Mouse (Mus musculus) ES-E14 (cell line): ENCODE measurements around the gene Nek8. TPM values are rescaled to one million over a fixed set of nuclear protein-coding genes. Genes with fewer than 3 reads are reported as not detected.

Source experiments
- DNase-seq: peaks from one replicate; pipeline ENCODE4 v3.0.0-alpha.2; 2013; ENCODE audit warnings: low read depth, low spot score
- H3K27ac ChIP-seq: 2 replicates; pipeline ENCODE4 v1.5.1; 2012; ENCODE audit warnings: low read depth, mild to moderate bottlenecking, low read length, moderate library complexity, mixed read lengths; ENCODE audit not compliant: poor library complexity, insufficient read depth, severe bottlenecking
- H3K36me3 ChIP-seq: 2 replicates; pipeline ENCODE4 v1.6.1; 2012; ENCODE audit warnings: mild to moderate bottlenecking, low read length, moderate library complexity, mixed read lengths; ENCODE audit not compliant: control insufficient read depth, poor library complexity, insufficient read depth, severe bottlenecking
- H3K4me1 ChIP-seq, 2 experiments: fragments of 150-350 bp in 1 of 2; sonication (generic) in 1 of 2; 2 replicates each; pipeline ENCODE4 v1.6.1; 2012; ENCODE audit warnings: low read length in 2 of 2, mild to moderate bottlenecking in 1 of 2, mixed read lengths in 1 of 2; ENCODE audit not compliant: control insufficient read depth in 2 of 2, insufficient read depth in 2 of 2, poor library complexity in 1 of 2
- H3K4me3 ChIP-seq, 2 experiments: fragments of 150-350 bp in 1 of 2; sonication (generic) in 1 of 2; 2 replicates each; pipeline ENCODE4 v1.5.1; 2012; ENCODE audit warnings: low read length in 2 of 2, low read depth in 1 of 2, mild to moderate bottlenecking in 1 of 2, mixed read lengths in 1 of 2; ENCODE audit not compliant: insufficient read depth in 1 of 2, poor library complexity in 1 of 2, severe bottlenecking in 1 of 2
- H3K9ac ChIP-seq: 2 replicates; pipeline ENCODE4 v1.6.1; 2012; ENCODE audit warnings: low read depth, mild to moderate bottlenecking, low read length, mixed read lengths; ENCODE audit not compliant: poor library complexity, insufficient read depth, severe bottlenecking
- H3K9me3 ChIP-seq: fragments of 150-350 bp; sonication (generic); 2 replicates; pipeline ENCODE4 v1.6.1; 2012; ENCODE audit warnings: low read depth, mild to moderate bottlenecking, low read length; ENCODE audit not compliant: control insufficient read depth, insufficient read depth
- CHD2 ChIP-seq: IDR thresholded peaks from 2 replicates; pipeline ENCODE4 v1.6.1; 2014; ENCODE audit warnings: mild to moderate bottlenecking, low read depth, low read length, inconsistent platforms
- HCFC1 ChIP-seq: IDR thresholded peaks from 2 replicates; pipeline ENCODE4 v1.6.1; 2012; ENCODE audit warnings: low read length, inconsistent platforms, borderline replicate concordance; ENCODE audit not compliant: insufficient read depth
- MAFK ChIP-seq: IDR thresholded peaks from 2 replicates; pipeline ENCODE4 v1.6.1; 2014; ENCODE audit warnings: mild to moderate bottlenecking, low read depth, low read length, inconsistent platforms; ENCODE audit not compliant: insufficient read depth
- ZC3H11A ChIP-seq: IDR thresholded peaks from 2 replicates; pipeline ENCODE4 v1.6.1; 2012; ENCODE audit warnings: low read depth, mild to moderate bottlenecking, inconsistent platforms, low read length, borderline replicate concordance
- ZNF384 ChIP-seq: IDR thresholded peaks from 2 replicates; pipeline ENCODE4 v1.6.1; 2012; ENCODE audit warnings: low read depth, low read length, inconsistent platforms
- in situ Hi-C, 2 experiments: fragments of 600-800 bp; cut with MboI; formaldehyde crosslinking; loops; one replicate each; pipeline ENCODE4 v1.15.1; 2025; ENCODE audit warnings: low sequenced_read_pairs in 2 of 2, inconsistent platforms in 1 of 2; ENCODE audit not compliant: unreplicated experiment in 2 of 2
- total RNA-seq: library from RNA; depleted of rRNA; stranded (reverse); fragments of 300-350 nt; gene quantifications from 2 replicates; pipeline ENCODE4 v1.2.3, GENCODE M21; 2012

Gene Nek8
- total RNA-seq, 1 experiment, result 15.3 TPM

DNA sequence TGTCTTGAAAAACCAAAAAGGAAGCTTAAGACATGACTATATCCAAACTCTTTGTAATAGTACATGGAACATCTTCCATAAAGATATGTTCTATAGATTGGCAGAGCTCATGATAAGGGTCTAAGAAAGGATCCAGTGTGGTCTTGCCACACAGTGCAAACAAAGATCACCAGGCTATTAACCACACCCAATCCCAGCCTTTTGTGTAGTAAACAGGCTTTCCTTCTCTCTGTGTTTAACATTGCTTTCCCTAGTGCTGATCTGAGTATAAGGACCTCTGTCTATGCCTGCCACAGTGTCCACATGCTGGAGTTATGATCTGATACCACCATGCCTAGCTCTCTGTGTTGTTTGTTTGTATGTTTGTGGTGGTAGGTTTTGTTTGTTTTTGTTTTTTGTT, 52.7 kb downstream of the Nek8 start:
- no peak overlapping the region for H3K27ac ChIP-seq
- no peak for DNase-seq
- no peaks in the 10 kb centered on the region for H3K36me3 ChIP-seq
- H3K4me3 ChIP-seq, result no peak overlapping the region
- H3K9me3 ChIP-seq, result no peaks in the 10 kb centered on the region
- no peak overlapping the region for H3K9ac ChIP-seq
- in situ Hi-C loops, result no loop called here
- TF ChIP-seq MAFK (no peak), ZNF384 (no peak)
- H3K4me1 ChIP-seq, result peaks cover 4 to 5% of the 10 kb centered on the region in 2 experiments; a peak in 2 of 4 replicates

DNA sequence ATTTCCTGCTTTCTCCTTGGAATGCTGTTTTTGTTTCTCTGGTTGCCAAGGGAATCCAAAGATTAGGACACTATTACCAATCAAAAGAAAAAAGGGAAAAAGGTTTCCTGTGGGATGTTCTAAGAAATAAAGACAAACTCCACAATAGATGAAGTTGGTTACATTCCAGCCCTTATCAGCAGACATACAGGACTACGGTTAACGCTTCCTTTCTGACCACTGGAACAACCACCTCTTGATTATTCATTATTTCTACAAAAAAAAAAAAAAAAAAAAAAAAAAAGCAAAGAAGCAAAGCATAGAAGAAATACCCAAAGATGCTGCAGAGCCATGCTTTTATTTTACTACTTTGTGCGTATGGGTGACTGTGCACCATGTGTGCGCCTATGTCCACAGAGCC, 53.7 kb downstream of the Nek8 start:
- DNase-seq, result no peak
- H3K9ac ChIP-seq, result no peak overlapping the region
- H3K9me3 ChIP-seq, result no peaks in the 10 kb centered on the region
- no peak for TF ChIP-seq HCFC1
- 0 out of 2 replicates have a peak, but pooled peaks have one; percentile 32 for TF ChIP-seq ZNF384
- H3K4me3 ChIP-seq, result no peak overlapping the region
- in situ Hi-C loops, result no loop called here
- H3K4me1 ChIP-seq, result peaks cover 4 to 5% of the 10 kb centered on the region in 2 experiments; a peak in 2 of 4 replicates
- H3K36me3 ChIP-seq, result no peaks in the 10 kb centered on the region
- no peak overlapping the region for H3K27ac ChIP-seq

DNA sequence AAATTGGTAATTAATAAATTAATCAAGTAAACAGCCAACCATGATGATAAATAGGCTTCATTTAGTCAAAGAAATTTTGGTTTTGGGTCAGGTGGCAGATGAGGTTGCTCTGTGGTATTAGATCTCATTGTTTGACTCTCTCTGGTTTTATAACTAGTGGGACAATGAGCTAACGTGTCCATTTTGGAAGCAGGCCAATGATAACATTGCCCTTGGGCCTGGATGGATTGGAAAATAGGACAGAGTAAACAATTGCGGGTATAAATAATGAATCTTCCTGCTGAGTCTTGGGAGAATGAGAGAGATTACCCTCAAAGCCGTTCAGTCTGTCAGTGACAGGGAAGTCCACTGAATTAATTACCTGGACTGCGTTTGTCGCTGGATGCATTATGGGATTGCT, 55.3 kb downstream of the Nek8 start:
- TF ChIP-seq ZNF384 (no peak), HCFC1 (no peak), MAFK (no peak), ZC3H11A (no peak), CHD2 (no peak)
- in situ Hi-C loops, result no loop called here

DNA sequence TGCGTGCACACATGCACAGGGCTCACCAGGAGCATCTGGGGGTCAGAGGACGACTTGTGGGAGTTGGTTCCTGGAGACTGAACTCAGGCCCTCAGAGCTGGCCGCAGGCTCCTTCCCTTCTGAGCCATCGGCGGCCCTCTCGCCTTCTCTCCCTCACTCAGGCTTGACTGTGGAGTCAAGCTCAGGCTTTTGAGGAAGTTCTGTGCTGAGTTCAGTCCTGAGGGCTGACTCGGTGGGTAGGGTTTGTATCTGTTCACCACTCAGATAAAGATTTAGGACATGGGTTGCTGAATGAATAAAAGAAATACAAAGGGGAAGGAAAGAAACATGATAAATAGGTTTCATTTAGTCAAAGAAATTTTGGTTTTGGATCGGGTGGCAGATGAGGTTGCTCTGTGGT, 56.6 kb downstream of the Nek8 start:
- Histone ChIP-seq H3K27ac (no peak overlapping the region), H3K36me3 (no peaks in the 10 kb centered on the region), H3K4me3 (no peak overlapping the region), H3K9ac (no peak overlapping the region), H3K4me1 (peaks cover 1 to 2% of the 10 kb centered on the region in 2 experiments; a peak in 1 of 4 replicates), H3K9me3 (no peaks in the 10 kb centered on the region)
- DNase-seq, result no peak
- in situ Hi-C loops, result no loop called here
- TF ChIP-seq ZNF384, result no peak
- no peak for TF ChIP-seq ZC3H11A
- no peak for TF ChIP-seq MAFK
- no peak for TF ChIP-seq CHD2
- no peak for TF ChIP-seq HCFC1

More for the DNA sequence above, 55.3 kb downstream of the Nek8 start:
- no peak overlapping the region for H3K9ac ChIP-seq
- H3K9me3 ChIP-seq, result no peaks in the 10 kb centered on the region
- H3K36me3 ChIP-seq, result no peaks in the 10 kb centered on the region
- peaks cover 3 to 4% of the 10 kb centered on the region in 2 experiments; a peak in 2 of 4 replicates for H3K4me1 ChIP-seq
- no peak for DNase-seq
- no peak overlapping the region for H3K27ac ChIP-seq
- no peak overlapping the region for H3K4me3 ChIP-seq

DNA sequence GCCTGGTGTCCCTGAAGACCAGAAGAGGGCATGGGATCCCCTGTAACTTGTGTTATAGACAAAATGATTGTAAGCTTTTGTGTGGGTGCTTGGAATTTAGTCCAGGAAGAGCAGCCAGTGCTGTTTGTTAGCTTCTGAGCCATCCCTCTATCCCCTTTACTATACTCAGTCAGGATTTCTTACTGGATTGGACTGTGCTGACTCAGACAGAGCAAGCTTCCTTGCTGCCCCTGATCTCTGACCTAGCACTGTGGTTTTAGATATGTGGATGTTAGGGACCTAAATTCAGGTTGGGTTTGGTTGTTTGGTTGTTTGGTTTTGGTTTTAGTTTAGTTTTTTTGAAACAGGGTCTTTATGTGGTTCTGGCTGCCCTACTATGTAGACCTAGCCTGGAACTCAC, 58.0 kb downstream of the Nek8 start:
- no peak for TF ChIP-seq MAFK
- no peak for TF ChIP-seq ZNF384
- TF ChIP-seq CHD2, result no peak
- TF ChIP-seq HCFC1, result no peak
- no peak for TF ChIP-seq ZC3H11A
- no peak overlapping the region for H3K4me3 ChIP-seq
- H3K9me3 ChIP-seq, result no peaks in the 10 kb centered on the region
- DNase-seq, result no peak
- H3K27ac ChIP-seq, result no peak overlapping the region
- H3K9ac ChIP-seq, result no peak overlapping the region
- no peaks in the 10 kb centered on the region for H3K36me3 ChIP-seq
- in situ Hi-C loops, result no loop called here
- H3K4me1 ChIP-seq, result peaks cover under 1 to 4% of the 10 kb centered on the region in 2 experiments; a peak in 2 of 4 replicates
